Mouse (Mus musculus): Measurements from ENCODE around the gene Lpcat1.

The Lpcat1 gene

GRCm38 (mm10) chr13:73564201-73564600 is 97.2 kb downstream of the Lpcat1 start:
- DNase-seq (ENCODE audit: low spot score): no peak
